Mouse (Mus musculus) urinary bladder, adult 2 months (tissue): ENCODE results near the gene Fam102a. TPM values are rescaled to one million over a fixed set of nuclear protein-coding genes. Genes with fewer than 3 reads are reported as not detected.
"Not testable (repeated sequence)": the region's sequence is repeated elsewhere in the genome, so short reads cannot be mapped to it uniquely, and the experiment has no call there.

Source experiments
- DNase-seq: peaks from one replicate; pipeline ENCODE4 v3.0.0; 2022; ENCODE audit warnings: low spot score
- polyA plus RNA-seq: library from polyadenylated mRNA; depleted of rRNA; stranded (reverse); fragments of >200 nt; gene quantifications from 2 replicates; pipeline ENCODE4 v1.2.3, GENCODE M21; 2012; rRNA removed

The Fam102a gene
- 17.1 and 25.9 TPM in 2 replicates for polyA plus RNA-seq

DNA sequence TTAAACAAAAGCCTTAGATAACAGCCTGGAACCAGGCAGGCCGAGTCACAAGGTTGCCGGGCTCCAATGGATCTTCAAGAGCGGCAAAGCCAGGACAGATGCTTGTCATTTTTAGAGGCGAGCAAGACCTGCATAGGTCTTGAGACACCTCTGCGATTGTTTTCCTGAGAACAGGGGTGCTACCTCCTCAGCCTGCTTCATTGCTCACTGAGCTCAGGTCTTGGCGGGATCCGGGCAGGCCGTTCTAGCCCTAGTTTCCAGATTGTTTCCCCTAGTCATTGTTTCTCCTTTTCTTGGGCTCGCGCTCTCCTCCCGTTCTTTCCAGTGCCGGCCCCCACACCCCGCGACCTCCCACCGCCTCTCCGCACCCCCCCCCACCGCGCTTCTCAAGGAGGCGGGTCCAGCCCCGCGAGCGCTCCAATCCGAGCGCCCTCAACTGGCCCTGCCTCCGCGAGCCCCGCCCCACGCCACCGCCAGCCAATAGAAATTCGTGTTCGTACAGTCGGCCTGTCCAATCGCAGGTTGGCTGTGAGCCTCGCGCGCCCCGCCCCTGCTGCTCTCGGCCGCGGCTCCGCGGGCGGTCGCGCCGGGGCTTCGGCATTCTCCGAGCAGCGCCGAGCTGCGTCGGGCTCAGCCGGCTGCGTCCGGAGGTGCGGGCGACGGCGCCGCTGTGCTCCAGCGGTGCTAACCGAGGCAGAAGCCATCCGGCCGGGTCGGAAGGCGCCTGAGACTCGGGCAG is at the start of gene Fam102a:
TSS of gene Fam102a (plus strand) at position 600 of the 739 bp plus-strand sequence.
- DNase-seq, result peak; percentile 97

DNA sequence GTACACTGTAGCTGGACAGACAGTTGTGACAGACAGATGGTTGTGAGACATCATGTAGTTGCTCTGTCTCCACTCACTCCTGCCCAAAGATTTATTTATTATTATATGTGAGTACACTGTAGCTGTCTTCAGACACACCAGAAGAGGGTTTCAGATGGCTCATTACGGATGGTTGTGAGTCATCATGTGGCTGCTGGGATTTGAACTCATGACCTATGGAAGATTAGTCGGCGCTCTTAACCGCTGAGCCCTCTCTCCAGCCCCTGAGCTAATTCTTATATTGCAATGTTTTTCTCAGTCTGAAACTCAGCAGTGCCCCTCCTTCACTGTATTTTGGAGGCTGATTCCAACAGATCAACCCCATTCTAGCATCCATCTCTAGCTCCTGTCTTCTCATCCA is 49.4 kb upstream of the Fam102a start:
- DNase-seq, result no peak

GRCm38 (mm10) chr2:32486155-32486554 is 49.0 kb upstream of the Fam102a start:
- DNase-seq, result no peak

- peak; percentile 80 for DNase-seq
Observed at GRCm38 (mm10) chr2:32487124-32487623, 48.0 kb upstream of the Fam102a start.

GRCm38 (mm10) chr2:32488679-32489078 is 46.5 kb upstream of the Fam102a start:
- no peak for DNase-seq

- not testable (repeated sequence) for DNase-seq
Observed at GRCm38 (mm10) chr2:32490730-32491129, 44.4 kb upstream of the Fam102a start.

GRCm38 (mm10) chr2:32492661-32493060 is 42.5 kb upstream of the Fam102a start:
- DNase-seq, result no peak

DNA sequence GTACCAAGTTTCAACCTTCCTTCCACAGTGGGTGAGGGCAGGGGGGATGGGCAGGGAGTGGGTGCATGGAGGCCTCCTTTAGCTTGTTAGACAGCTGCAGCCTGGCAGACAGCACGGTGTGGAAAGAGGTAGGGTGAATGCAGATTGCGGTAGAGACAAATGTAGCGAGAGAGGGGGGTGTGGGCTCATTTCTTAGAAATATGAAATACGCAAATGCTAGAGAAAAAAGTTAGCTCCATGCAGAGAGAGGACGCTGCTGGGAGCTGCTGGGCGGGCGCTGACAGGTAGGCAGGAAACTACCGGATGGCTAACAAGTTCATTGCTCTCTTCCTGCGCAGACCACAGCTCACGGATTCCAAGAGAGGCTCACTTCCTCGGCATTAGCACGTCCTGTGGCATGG is 41.8 kb upstream of the Fam102a start:
- no peak for DNase-seq

GRCm38 (mm10) chr2:32494522-32494921 is 40.6 kb upstream of the Fam102a start:
- DNase-seq, result no peak

- DNase-seq, result no peak
Observed at GRCm38 (mm10) chr2:32495185-32495726, 39.9 kb upstream of the Fam102a start.

- DNase-seq, result no peak
Observed at GRCm38 (mm10) chr2:32496190-32496589, 38.9 kb upstream of the Fam102a start.

- no peak for DNase-seq
Observed at GRCm38 (mm10) chr2:32499365-32499764, 35.8 kb upstream of the Fam102a start.

GRCm38 (mm10) chr2:32500461-32500860 is 34.7 kb upstream of the Fam102a start:
- DNase-seq, result no peak

- no peak for DNase-seq
Observed at GRCm38 (mm10) chr2:32501754-32502324, 33.3 kb upstream of the Fam102a start.

DNA sequence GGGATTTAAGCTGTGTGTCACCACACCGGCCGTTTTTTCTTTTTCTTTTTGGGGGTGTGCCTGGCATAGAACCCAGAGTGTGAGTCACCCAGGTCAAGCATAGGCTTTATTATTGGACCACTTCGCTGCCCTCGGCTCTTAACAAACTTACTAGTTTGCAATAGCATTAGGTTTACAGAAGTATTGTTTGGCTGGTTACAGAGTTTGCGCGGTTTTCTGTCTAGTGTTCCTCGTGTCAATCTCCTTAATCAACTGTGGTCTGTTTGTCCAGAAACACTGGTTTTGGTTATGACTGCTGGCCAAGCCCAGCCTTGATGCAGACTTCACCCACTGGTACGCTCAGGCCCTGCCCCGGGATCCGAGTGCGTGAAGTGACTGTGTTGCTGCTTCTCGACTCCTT is 32.3 kb upstream of the Fam102a start:
- DNase-seq, result no peak

GRCm38 (mm10) chr2:32503588-32503987 is 31.5 kb upstream of the Fam102a start:
- DNase-seq, result no peak

DNA sequence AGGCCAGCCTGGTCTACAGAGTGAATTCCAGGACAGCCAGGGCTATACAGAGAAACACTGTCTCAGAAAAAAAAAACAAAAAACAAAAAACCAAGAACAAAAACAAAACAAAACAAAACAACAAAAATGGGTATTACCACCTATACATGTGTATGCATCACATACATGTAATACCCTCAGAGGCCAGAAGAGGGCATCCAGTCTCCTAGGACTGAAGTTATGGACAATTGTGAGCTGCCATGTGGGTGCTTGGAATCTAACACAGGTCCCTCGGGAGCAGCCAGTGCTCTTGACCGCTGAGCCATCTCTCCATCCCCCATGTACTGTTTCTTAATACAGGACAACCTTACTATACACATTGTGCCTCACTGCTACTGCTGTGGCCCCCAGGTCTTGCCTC is 29.6 kb upstream of the Fam102a start:
- no peak for DNase-seq

- DNase-seq, result no peak
Observed at GRCm38 (mm10) chr2:32506673-32507668, 28.2 kb upstream of the Fam102a start.

DNA sequence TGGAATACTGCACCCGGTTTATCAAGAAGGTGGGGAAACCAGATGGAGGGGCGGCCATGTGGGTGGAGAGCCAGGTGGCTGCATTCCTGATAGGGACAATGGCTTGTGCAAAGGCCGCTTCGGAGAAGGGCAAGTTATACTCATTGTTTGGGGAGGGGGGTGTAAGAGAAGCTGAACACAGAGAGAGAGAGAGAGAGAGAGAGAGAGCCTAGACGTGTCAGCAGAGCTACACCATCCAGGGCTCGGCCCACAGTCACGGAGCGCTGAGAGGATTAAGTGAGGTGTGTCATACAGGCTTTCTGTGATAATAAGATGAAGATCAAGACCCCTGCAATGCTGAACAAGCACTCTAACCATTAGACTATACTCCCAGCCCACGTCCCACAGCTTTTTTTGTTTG is 27.2 kb upstream of the Fam102a start:
- no peak for DNase-seq

DNA sequence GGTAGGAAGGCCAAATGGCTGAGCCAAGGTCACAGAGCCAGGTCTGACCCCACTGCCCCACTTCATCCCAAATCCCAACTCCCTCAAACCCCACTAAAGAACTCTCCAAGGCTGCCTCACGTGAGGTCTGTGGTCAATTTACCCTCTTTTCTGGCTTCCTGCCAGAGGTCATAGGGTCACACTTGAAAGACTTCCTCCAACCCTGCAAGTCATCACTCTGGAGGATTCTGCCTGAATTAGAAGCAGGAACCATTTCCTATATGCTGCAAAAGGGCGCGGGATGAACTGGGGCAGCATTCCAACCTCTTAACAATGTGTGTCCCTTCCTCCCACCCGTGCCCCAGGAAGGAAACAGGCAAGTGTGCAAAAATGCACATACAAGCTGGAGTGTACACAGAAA is 25.8 kb upstream of the Fam102a start:
- no peak for DNase-seq

DNA sequence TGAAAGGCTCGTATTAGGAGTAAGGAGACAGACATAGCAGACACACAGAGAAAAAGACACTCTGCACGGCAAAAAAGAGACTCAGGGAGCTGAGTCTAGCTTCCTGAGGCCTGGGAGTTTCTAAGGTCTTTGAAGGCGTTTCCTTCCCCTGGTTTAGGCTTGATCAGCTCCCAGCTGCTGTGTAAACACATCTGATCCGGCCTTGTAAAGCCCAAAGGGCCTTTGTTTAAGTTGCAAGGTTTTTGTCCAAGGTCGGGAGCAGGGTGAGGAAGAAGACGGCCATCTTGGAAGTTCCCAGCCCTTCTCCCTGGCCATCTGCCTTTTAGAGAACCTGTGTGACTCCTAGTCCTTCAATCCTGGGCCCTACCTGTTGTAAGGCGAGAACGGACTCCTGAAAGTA is 25.2 kb upstream of the Fam102a start:
- no peak for DNase-seq

DNA sequence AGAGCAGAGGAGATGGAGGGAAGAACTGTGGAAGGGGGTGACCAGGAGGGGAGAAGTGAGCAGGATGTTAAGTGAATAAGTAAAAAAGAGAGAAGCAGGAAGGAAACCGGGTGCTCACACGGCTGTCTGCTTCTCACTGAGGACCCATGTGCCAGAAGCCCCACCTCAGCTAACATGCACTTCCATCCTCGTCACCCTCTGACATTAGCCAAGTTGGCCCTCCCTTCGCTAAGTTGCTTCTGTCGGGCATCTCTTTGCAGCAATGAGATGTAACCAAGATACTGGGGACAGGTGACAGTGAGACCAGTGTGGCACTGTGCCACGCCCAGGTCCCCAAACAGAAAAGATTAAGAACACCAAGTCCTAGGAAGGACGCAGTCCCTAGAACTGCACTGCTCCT is 22.5 kb upstream of the Fam102a start:
- DNase-seq, result no peak
